Mouse (Mus musculus) gastrocnemius, adult 8-10 months (tissue): Measurements from ENCODE around the gene Cdc42ep4. TPM values are rescaled to one million over a fixed set of nuclear protein-coding genes. Genes with fewer than 3 reads are reported as not detected.

ENCODE experiments used
- DNase-seq, 2 experiments: peaks; one replicate each; pipeline ENCODE4 v3.0.0; 2022; ENCODE audit warnings: low spot score in 2 of 2
- total RNA-seq, 4 experiments: library from RNA; stranded (reverse); gene quantifications; 2 replicates each; pipeline ENCODE4 v1.2.4; 2022

Cdc42ep4 gene
- total RNA-seq, 4 experiments from 2014 or later, result 2.8 to 6.4 (median 5.0) TPM

DNA sequence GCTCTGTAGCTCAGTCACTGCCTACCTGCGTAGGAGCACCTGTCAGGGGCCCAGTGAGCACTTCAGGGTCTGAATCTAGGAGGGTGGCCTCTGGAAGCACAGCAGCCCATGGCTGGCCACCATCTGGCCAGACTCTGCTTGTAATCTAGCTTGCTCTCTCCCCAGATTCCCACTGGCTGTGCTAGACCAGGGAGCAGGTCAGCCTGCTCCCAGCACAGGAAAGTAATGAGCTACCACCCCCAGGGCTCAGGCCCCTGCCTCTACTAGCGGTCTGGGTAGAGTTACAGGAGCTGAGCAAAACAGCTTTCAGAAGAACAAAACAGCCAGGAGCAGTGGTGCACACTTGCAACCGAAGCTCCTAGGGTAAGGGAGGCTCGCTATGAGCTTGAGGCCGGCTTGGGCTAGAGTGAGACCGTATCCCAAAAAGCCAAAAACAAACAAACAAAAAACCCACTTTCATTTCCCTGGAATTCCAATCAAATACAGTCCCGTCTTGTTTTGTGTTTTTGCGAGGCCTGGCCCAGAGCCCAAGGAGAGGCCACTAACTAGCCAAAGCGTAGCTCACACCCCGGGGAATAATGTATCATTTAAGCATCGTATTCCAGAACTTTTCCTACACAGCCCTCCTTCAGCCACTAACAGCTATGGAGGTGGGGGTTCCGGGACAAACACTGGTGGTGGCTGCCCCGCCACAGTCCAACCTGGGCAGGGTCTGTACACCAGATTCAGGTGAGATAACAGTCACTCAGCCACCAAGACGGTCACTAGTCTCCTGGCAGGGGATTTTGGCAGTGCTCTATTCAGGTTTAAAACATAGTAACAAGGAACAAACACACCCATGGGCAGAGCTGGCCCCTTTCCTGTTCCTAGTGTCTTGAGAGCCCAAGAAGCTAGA lies 24.4 kb downstream of the Cdc42ep4 start:
- no peak for DNase-seq

DNA sequence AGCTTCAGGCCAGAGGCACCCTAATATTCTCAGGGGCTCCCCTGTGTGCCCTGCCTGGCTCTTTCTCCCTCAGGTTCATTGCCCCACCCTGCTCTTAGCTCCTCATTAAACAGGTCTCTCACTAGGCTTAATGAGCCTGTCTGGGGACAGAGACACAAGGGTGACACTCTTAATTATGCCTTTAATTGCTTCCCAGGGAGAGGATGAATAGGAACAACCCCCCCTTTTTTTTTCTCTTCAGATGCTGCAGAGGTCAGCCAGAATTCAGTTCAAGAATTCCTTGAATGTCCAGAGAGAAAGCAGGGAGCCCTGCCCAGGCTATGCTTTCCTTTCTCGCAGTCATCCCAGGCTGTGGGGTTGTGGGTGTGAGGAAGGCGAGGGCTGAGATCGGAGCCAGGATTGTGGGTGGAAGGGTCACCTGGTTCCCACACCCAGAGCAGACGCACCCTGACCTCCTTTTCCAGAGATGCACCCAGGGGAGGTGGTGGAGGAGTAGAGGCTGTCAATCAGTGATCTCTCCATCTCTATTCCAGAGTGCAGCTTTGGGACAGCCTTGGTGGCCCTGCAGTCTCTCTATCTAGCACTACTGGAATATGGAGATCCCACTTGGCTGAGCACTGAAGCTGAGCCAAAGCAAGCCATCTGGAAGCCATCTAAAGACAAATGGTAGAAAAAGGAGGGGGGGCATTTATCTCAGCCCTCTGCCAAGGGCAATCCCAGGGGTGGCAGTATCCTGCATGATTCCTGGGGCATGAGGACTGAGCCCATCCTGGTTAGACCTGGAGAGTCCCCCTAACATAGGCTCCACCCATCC lies 26.2 kb downstream of the Cdc42ep4 start:
- DNase-seq, result peak; percentile 30 to 56

DNA sequence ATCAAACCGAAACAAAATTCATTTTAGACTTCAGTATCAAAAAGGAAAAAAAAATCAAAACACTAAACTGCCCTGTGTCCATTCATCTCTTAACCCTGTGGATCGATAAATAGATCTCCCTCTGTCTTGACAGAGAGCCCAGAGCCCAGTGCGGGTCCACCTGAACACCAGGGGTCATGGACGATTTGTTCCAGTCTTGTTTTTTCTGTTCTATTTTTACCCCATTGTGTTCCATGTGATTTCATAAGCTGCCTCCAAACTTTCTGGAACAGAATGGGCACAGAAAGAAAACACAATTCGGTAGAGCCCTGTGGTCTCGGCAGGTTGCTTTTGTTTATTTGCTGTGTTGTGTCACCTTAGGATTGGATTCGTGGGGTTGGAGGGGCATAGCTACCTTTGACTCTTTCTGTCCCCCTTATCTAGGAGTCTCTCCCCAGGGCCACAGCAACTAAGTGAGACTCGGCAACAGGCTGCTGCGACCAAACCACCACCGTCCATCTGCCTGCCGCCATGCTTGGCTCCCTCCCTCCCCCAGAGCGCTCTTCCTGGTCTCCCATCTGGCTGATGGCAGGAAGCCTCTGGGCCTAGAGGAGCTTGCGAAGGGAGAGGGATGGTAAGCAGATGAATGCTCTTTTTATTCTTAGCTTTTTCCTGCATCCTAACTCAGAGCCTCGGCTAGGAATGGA lies 29.1 kb downstream of the Cdc42ep4 start:
- no peak for DNase-seq

DNA sequence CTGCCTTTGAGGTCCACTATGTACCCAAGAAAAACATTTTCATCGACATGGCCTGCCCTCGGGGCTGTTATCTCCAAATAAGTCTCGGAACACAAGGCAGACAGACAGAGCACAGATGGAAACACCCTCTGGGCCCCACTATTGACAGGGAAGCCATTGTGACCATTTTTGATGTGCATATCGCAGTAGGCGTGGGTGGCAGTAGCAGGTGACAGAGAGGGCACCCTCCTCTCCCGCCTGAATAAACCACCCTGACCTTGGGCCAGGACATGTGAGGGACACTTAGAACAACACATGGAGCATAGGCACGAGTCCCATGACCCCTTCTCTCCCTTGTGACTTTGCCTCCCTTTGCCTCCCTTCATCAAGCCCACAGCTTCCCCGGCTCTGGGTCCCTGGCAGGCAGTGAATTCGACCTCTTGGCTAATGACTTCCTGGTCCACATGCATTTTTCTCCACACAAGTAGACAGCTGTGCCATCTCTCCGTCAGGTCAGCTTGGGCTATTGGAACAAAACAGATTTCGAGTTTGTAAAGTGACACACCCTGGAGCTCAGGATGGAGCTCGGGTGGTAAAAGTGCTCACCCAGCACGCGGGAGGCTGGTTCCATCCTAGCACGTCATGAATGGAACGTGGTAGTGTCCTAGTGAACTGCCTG lies 33.8 kb downstream of the Cdc42ep4 start:
- DNase-seq, result no peak

DNA sequence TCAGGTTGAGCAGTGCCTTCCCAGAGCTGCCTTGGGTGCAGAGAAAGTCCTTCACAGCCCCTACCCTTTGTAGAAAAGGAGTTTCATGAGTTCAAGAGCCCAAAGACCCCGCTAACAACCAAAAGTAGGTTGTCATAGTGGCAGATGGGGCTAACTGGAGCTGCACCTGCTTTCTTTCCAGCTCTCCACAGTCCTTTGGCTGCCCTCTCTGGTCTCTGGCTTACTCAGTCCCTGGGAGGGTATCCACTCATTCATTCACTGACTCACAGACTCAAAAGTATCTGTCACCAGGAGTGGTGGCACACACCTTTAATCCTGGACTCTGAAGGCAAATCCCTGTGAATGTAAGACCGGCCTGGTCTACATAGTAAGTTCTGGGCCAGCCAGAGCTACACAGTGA lies 35.5 kb downstream of the Cdc42ep4 start:
- DNase-seq, result no peak

DNA sequence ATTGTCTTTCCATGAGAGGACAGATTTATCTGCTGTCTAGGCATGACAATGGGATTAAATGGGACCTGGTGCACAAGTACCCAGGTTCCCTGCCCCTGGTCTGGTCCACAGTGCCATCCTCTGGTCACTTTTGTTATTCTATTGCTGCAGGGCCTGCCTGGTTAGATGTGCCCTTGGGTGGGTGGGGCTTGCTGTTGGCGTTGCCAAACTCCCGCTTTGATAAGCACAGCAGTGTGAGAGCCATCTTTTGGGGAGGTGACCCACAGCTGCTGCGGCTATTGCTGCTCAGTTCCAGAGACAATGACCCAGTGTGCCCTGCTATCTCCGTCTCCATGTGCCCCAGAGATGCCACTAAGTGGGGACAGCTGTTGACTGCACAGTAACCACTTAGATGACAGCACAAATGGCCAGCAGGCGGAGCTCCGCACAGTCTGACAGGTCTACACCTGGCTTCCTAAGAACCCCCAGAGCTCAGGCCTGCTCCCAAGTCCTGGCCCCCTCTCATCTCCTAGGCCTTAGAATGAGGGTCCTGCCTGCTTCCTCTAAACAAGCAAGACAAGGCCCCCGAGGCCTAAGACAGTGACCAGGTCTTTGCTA lies 36.5 kb downstream of the Cdc42ep4 start:
- DNase-seq, result no peak

DNA sequence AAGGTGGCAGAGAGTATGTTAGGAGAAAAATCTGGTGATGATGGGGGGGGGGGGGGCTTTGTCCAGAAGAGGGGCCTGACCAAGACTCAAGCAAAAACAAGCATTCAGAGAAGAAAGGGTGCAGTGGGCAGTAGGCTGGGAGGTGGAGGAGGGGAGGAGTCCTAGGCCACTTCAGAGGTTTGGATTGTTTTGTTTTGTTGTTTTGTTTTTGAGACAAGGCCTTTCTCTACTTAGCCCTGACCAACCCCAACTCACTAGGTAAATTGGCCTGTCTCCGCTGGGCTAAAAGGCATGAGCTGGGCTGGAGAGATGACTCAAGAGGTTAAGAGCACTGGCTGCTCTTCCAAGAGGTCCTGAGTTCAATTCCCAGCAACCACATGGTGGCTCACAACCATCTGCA lies 40.6 kb downstream of the Cdc42ep4 start:
- DNase-seq, result no peak

DNA sequence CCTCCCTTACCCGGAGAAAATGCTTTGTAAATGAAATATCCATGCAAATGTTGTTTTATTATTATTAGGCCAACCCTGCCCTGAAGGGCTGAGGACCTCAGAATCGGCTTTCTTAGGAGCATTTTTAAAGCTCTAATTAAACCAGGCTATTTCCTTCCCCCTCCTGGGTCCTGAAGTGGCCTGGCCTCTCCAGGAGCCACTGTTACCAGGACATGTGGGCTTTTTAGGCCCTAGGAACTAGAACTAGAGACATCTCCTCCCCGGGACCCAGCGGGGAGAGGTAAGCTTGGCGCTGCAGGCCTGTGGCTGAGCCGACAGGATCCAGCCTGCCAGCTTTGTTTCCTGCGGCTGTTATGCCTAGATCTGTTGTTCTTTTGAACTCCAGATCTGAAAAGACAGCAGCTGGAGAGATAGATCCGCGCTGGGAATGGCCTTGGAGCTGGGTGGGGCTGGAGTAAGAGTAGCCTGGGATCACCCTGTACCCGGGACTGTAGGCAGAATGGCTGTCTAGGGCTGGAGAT lies 41.4 kb downstream of the Cdc42ep4 start:
- no peak for DNase-seq

DNA sequence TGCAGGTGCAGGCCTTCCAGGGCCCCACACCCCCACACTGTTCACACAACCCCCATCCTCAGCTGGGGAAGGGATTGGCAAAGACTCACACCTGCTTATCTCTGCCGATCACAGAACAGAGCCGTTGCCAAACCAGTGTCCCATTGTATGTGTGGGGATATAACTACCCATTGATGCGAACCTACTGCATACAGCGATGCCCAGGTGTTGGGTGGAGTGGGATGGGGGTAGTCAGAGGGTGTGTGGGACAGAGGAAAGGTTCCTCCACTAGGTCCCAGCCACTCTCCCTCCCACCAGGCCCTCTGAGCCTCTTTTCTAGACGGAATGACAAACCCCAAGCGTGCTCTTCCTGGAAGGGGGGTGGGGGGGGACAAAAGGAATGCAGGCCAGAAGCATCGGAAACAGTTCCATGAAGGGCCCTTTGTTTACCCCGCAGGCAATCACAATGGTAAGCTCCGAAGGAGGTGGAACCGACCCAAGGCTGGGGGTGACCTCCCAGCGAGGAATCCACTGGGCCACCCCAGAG lies 41.9 kb downstream of the Cdc42ep4 start, which contains the start of gene Cpsf4l:
Cpsf4l (minus strand) TSS at position 287 of the 526 bp plus-strand sequence.
- DNase-seq, result no peak

DNA sequence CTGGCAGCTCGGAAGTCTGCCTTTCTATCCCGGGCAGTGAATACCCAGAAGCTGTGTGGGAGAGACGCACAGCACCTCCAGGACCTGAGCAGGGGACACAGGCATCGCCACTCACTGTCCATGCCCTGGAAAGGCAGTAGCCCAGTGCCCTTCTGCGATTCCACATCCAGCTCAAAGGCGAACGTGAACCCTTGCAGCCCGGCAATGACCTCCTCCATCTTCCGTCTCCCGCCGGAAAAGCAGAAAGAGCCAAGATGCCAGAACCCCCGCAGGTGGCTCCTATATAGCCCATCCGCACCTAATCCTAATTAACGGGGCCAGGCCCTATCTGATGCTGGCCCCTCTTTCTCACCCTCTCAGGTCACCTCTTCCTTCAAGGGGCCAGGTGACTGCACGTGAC lies 42.4 kb downstream of the Cdc42ep4 start:
- no peak for DNase-seq

DNA sequence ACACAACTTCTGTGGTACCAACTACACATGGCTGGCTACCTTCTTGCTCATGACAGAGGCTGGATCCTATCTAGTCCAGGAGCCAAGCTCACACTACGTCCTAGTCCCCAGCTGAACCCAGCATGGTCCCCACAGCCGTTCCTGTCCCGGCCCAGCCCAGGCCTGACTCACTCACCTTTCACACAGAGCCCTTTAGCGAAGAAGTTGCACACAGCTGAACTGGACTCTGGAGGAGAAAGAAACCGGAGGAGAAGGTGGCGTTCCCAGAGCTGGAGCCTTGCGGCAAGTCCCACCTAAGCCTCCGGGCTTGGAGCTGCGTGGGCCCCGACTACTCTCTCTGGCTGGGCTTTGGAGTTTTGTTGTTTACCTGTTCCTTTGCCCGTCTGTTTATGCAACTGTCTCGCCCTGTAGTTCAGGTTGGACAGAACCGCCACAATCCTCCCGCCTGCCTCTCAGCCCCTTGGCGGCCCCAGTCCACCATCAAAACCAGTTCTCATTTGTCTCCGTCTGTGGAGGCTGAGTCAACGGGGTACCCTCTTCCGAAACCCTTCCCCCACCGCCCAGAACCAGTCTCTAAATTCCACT lies 43.0 kb downstream of the Cdc42ep4 start:
- DNase-seq, result no peak

DNA sequence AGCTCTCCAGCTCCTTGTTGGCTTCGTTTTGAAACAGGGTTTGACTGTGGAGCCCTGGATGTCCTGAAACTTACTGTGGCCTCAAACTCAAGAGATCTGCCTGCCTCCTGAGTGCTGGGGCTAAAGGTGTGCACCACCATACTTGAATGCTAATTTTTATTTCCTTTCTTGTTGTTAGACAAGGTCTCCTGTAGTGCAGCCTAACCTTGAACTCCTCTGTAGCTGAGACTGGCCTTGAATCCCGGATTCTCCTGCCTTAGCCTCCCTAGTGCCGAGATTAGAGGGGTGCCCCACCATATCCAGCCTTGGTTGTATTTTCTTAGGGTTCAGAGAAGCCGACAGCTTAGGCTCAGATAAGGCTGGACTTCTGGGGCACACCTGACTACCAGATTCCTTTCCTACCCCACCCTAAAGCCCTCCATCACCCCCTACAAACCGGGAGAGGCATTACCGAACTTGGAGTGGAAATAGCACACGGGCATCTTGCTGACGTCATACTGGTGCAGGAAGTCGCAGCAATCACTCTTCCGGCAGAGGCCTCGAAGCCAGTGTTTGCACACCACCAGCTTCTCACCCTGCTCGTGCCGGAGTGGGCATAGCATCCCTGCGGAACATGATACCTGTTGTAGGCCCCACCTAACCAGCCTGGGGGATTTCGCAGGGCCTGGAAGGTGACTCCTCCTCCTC lies 45.6 kb downstream of the Cdc42ep4 start:
- no peak for DNase-seq

DNA sequence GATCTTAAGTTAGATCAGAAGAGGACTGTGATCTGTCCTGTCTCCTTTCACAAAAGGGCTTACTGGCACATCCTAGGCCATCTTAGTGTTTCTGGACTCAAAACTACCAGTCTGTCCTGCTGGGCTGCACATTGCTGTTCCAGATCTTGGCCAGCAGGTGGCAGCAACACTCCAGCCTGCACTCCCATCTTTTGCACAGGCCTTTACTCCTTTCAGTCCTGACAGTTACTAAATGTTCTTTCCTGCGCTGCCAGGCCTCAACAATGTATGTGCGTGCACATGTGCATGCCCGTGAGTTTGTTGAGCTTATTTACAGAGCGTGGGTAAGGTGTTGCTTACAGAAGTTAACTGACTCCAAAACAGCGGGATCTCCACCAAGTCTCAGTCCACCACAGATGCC lies 47.9 kb downstream of the Cdc42ep4 start:
- peak; percentile 42 to 46 for DNase-seq

DNA sequence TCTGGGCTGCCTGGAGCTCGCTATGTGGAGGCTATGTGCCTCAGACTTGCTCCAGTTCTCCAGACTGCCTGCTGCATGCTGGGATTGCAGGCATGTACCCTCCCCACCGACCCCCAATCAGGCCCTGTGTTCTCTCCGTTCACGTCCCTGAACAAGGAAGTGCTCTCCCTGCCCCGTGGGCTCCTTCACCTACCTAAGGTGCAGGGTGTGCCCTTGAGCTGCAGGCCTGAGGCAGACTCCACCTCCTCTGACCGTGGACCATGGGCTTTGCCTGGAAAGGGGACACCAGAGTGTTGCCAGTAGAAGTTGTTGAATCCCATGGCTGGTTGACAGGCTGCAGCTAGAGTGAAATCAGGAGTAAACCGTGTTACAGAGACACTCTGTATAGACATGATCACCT lies 52.0 kb downstream of the Cdc42ep4 start:
- DNase-seq, result no peak

DNA sequence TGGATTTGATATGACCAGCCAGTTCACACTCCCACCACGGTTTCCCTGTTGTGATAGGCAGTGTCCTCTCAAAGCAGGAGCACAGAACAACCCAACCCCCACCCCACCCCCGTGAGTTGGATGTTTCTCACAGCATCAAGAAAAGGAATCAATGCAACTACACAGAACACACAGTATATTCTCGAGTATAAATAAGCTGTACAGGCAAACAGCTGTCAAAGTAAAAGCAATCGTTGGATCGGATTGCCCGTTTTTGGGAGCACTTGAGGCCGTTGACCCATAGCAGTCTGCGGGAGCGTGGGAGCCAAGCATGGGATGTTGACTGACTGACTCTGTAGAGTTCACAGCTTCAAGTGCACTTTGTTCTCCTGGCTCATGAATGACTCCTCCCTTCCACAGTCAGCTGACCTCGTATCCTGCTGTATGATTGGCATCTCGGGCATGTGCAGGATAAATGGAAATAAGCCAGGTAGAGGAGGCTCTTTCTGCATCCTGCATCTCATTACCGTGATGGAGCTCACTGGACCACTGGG lies 53.6 kb downstream of the Cdc42ep4 start:
- DNase-seq, result no peak

DNA sequence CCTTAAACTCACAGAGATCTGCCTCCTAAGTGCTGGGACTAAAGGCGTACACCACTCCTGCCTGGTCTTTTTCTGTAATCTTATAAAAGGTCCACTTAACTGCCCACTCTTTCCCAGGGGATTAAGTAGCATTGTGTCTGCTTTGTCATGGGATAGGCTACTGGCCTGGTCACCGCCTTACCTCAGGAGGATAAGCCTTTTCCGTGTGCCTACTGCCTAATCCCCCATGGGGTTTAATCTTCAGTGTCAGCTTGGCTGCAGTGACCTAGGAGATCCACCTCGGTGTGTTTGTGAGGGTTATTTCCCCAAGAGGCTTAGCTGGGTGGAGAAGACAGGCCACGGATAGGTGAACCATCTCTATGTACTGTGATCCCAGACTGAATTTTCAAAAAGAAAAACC lies 54.1 kb downstream of the Cdc42ep4 start:
- DNase-seq, result no peak

DNA sequence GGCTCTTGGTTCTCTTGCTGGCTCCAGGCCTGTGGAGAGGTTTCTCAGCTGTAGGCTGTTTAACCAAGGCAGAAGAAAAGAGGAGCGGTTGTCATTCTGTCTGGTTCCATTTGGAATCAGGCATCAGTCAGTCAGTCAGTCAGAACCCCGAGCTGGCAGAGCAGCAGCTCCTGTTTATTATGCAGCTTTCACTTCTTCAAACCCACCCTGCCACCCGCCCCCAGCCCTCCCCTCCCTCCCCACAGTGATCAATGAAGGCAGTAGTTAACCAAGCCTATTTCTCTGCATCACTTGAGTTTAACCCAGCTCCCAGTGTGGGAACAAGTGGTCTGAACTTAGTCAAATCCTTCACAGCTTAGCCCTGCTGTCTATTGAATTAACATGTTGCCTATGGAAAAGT lies 59.8 kb downstream of the Cdc42ep4 start:
- no peak for DNase-seq

DNA sequence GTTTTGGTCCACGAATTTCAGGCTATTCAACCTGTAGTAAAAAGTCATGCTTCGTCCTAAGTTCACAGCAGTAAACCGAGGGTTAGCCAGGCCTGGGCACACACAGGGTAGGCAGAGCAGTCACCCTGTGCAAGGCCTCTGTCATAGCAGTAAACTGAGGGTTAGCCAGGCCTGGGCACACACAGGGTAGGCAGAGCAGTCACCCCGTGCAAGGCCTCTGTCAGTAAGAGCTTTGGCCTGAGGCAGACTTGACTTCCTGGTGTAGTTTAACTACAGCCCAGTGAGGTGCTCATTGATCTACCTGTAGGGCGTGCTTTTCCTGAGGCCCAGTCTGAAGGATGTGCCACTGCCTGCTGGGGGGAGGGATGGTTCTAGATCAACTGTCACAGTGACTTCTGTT lies 60.4 kb downstream of the Cdc42ep4 start:
- no peak for DNase-seq

DNA sequence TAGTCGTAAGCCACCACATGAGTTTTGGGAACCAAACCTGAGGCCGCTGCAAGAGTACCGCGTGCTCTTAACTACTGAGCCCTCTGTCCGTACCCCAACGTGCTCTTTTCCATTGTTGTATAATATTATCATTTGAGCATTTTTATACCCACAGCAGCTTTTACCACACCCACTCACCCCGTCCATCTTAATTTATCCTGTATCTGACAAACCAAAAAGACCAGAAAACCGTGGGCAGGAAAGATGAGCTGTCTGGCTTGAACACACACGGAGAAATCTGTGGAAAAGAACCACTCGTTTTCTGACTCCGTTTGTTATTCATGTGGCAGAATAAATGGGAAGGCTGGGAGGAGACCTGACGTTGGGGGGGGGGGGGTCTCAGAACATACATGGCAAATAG lies 61.2 kb downstream of the Cdc42ep4 start:
- DNase-seq, result no peak
